In the genomic region with DNA sequence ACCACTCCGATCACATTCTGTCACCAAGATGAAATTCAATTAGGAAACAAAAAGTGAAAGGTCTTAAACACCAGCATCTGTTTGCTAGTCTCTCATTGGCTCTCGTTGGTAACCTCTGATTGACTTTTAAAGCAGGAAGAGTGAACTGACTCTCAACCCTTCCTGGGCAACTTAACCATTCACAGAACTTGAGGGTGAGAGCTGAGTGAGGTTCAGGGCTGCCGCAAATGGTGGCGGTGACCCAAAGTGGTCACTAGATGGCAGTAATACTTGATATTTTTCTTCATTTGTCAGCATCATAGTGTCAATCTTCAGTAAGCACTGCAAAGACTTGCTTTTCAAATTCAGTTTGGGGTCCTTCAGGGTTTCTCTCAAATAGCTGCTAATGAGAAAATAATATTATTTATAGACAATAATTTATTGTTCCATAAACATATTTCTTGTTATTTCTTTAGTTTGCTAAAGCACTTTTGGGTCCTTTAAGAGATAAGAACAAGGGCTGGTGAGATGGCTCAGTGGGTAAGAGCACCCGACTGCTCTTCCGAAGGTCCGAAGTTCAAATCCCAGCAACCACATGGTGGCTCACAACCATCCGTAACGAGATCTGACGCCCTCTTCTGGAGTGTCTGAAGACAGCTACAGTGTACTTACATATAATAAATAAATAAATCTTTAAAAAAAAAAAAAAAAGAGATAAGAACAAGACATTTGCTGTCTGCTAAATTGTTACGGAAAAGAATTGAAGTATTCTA, we compare ENCODE assay signal across 7 mouse cellular contexts.
DNase-seq lines count a peak whose midpoint lies in the region; ATAC-seq and TF ChIP-seq lines count a peak whose summit lies in the region.
"Not testable (repeated sequence)": the region's sequence is repeated elsewhere in the genome, so short reads cannot be mapped to it uniquely, and the experiment has no call there.

No protein-coding gene starts in this region.

- not testable (repeated sequence) for H3K9me3 ChIP-seq in embryonic facial prominence, embryonic 11.5 days (replicated peaks; ENCODE audit: control insufficient read depth, low read length); intestine, postnatal 0 days (ENCODE audit: control insufficient read depth)

- peak; percentile 18 for DNase-seq in T-cell, adult 2 months (ENCODE audit: low spot score)
- DNase-seq in embryonic facial prominence, embryonic 11.5 days (ENCODE audit: low spot score) = peak; percentile 28
- DNase-seq in heart, adult 9 months (ENCODE audit: low spot score in 2 of 2) = peak; percentile 16 to 31
- peak; percentile 28 to 40 for DNase-seq in left cerebral cortex, postnatal 14 days (ENCODE audit: low spot score in 2 of 2)
- DNase-seq in retina, embryonic 14.5 days (ENCODE audit: low spot score) = peak; percentile 65

- H3K36me3 ChIP-seq in embryonic facial prominence, embryonic 11.5 days (replicated peaks; ENCODE audit: control insufficient read depth, insufficient read depth, low read depth, low read length); intestine, postnatal 0 days (ENCODE audit: control insufficient read depth, insufficient read depth): not testable (repeated sequence)

- H3K4me2 ChIP-seq in embryonic facial prominence, embryonic 11.5 days (ENCODE audit: low read depth, low read length); intestine, postnatal 0 days (replicated peaks; ENCODE audit: low read depth): not testable (repeated sequence)

- not testable (repeated sequence) for H3K4me3 ChIP-seq in embryonic facial prominence, embryonic 11.5 days (ENCODE audit: low read depth, low read length); intestine, postnatal 0 days (ENCODE audit: low read depth, low read length)

- peak; percentile 49 for TF ChIP-seq CTCF in intestine, postnatal 0 days (IDR thresholded peaks at IDR 0.05; ENCODE audit: low read depth)

- peak; percentile 52; the same call in 1 of the 2 replicates for ATAC-seq in embryonic facial prominence, embryonic 11.5 days (replicated peaks; ENCODE audit: insufficient number of reproducible peaks, low FRiP score, low TSS enrichment, low read depth)
- ATAC-seq in intestine, postnatal 0 days = peak; percentile 41
- peak; percentile 94 for ATAC-seq in megakaryocyte progenitor cell, adult 5-6 weeks (replicated peaks; ENCODE audit: poor library complexity)

- 49% methylated on average over 8 of the region's 11 CpGs for WGBS in embryonic facial prominence, embryonic 11.5 days
- WGBS in intestine, postnatal 0 days = 42% methylated on average over 8 of the region's 11 CpGs

- intact Hi-C loops in left cerebral cortex, postnatal 14 days (cut with DNase I) = loop anchor here (10.0 kb wide), 1 partner anchor 368 kb away; no protein-coding TSS in a partner anchor

- not testable (repeated sequence) for H3K27ac ChIP-seq in embryonic facial prominence, embryonic 11.5 days (replicated peaks; ENCODE audit: low read depth, low read length); intestine, postnatal 0 days (ENCODE audit: low read depth, low read length)

- not testable (repeated sequence) for H3K4me1 ChIP-seq in embryonic facial prominence, embryonic 11.5 days (ENCODE audit: control insufficient read depth, insufficient read depth, low read length); intestine, postnatal 0 days (replicated peaks; ENCODE audit: control insufficient read depth, insufficient read depth, low read length)

- not testable (repeated sequence) for H3K9ac ChIP-seq in embryonic facial prominence, embryonic 11.5 days (replicated peaks; ENCODE audit: low read length); intestine, postnatal 0 days (ENCODE audit: low read depth, low read length)

- not testable (repeated sequence) for H3K27me3 ChIP-seq in embryonic facial prominence, embryonic 11.5 days (ENCODE audit: control insufficient read depth, insufficient read depth, low read length); intestine, postnatal 0 days (replicated peaks; ENCODE audit: control insufficient read depth, insufficient read depth, low read length)

Comparison
In these comparisons a context has a peak if more than half of its experiments do, and no peak if none do; other contexts are left out.
1. ATAC-seq: peak in every context shown above with its lines; median percentile 94 in megakaryocyte progenitor cell, adult 5-6 weeks; 52 in embryonic facial prominence, embryonic 11.5 days; 41 in intestine, postnatal 0 days.